Mouse (Mus musculus) heart, embryonic 16.5 days (tissue): ENCODE data around the gene Trim6. TPM values are rescaled to one million over a fixed set of nuclear protein-coding genes. Genes with fewer than 3 reads are reported as not detected.

Source experiments
- ATAC-seq: fragments of 200-750 bp; cut with Nextera tagmentation; replicated peaks from 2 replicates; pipeline ENCODE4 v1.8.0; 2017; ENCODE audit warnings: moderate number of reproducible peaks; ENCODE audit not compliant: insufficient read depth, low FRiP score; ENCODE audit errors: extremely low read depth
- H3K27ac ChIP-seq: fragments of 300-500 bp; sonication (generic); 2 replicates; pipeline ENCODE4 v1.5.1; 2014; ENCODE audit warnings: mild to moderate bottlenecking, low read length, control low read depth, moderate library complexity
- H3K27me3 ChIP-seq: fragments of 300-500 bp; sonication (generic); 2 replicates; pipeline ENCODE4 v1.6.1; 2014; ENCODE audit warnings: low read length, mixed read lengths; ENCODE audit not compliant: control insufficient read depth, insufficient read depth
- H3K36me3 ChIP-seq: fragments of 300-500 bp; sonication (generic); 2 replicates; pipeline ENCODE4 v1.6.1; 2014; ENCODE audit not compliant: control insufficient read depth, insufficient read depth
- H3K4me1 ChIP-seq: fragments of 300-500 bp; sonication (generic); 2 replicates; pipeline ENCODE4 v1.6.1; 2014; ENCODE audit warnings: low read length, mixed read lengths; ENCODE audit not compliant: control insufficient read depth, insufficient read depth
- H3K4me2 ChIP-seq: fragments of 300-500 bp; sonication (generic); 2 replicates; pipeline ENCODE4 v1.6.1; 2014; ENCODE audit warnings: low read depth, mild to moderate bottlenecking, control low read depth, low read length
- H3K4me3 ChIP-seq: fragments of 300-500 bp; sonication (generic); 2 replicates; pipeline ENCODE4 v1.5.1; 2014; ENCODE audit warnings: mild to moderate bottlenecking, control low read depth, low read length
- H3K9ac ChIP-seq: fragments of 300-500 bp; sonication (generic); 2 replicates; pipeline ENCODE4 v1.6.1; 2014; ENCODE audit warnings: low read length, control low read depth
- H3K9me3 ChIP-seq: fragments of 300-500 bp; sonication (generic); replicated peaks from 2 replicates; pipeline ENCODE4 v1.6.1; 2016; ENCODE audit warnings: low read length; ENCODE audit not compliant: control insufficient read depth
- WGBS: fragments of 180-500 bp; shearing (Covaris S2); extraction: QIAGEN DNeasy Blood & Tissue Kit; methylation state at CpG from one replicate; pipeline ENCODE4 v1.1.7; 2014; 5-methylcytosine and 5-hydroxymethylcytosine counted together
- polyA plus RNA-seq: library from polyadenylated mRNA; unstranded; fragments of >200 nt; fragmentation: Nextera tagmentation; extraction: Ambion mirVana; gene quantifications from 2 replicates; pipeline ENCODE4 v1.2.1, GENCODE M21; 2015

The Trim6 gene
- 0.97 and 1.4 TPM in 2 replicates for polyA plus RNA-seq

DNA sequence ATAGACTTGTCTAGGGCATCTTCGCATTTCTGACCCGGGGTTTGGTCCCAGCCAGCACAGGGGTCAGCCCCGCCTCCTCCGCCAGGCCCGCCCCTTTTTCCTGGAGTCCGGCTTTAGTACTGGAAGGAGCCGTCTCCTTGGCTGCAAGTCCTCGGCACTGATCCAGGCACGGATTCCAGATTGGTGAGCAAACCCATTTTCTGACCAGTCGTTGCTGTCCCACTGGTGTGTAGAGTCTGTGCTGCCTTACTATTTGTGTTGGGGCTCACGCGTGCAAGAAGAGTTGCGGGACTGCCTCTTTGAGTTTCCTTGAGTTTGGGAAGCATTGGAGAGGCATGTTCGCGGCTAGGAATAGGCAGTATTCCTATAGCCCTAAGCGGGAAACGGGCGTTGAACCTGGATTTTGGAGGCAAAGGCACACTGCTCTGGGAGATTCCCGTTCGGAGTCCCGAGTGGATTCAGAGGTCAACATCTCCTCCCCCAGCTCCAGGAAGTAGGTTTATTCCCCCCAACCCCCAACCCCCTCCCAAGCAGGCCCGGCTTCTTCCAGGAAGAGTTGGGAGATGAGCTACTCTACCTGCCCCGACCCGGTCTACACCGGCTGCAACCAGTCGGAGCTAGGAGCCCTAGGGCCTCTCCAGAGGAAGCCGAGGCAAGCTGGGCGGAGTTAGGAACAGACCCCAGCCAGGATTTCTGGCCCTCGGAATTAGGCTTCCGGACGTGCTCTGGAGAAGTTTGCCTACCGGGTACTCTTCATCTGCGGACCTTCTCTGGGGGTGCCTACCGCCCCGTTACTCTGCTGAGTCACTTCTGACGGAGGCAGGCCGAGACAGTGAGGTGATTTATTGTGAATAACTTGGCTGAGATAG lies at the start of gene Trim6:
Trim6 (plus strand) TSS at position 93 of the 869 bp plus-strand sequence.
- Histone ChIP-seq H3K4me1 (no peaks in the 10 kb centered on the region; the same call in 1 of the 2 replicates), H3K4me3 (peak within 1 kb of the TSS; percentile 49), H3K36me3 (no peaks in the 10 kb centered on the region), H3K9ac (peak within 1 kb of the TSS; percentile 72), H3K27ac (peak within 1 kb of the TSS; percentile 55), H3K27me3 (no peaks in the 10 kb centered on the region), H3K9me3 (no peaks in the 10 kb centered on the region), H3K4me2 (peak within 1 kb of the TSS; percentile 86)
- WGBS = 1% methylated on average over 37 of the region's 37 CpGs
- ATAC-seq = peak; percentile 84

DNA sequence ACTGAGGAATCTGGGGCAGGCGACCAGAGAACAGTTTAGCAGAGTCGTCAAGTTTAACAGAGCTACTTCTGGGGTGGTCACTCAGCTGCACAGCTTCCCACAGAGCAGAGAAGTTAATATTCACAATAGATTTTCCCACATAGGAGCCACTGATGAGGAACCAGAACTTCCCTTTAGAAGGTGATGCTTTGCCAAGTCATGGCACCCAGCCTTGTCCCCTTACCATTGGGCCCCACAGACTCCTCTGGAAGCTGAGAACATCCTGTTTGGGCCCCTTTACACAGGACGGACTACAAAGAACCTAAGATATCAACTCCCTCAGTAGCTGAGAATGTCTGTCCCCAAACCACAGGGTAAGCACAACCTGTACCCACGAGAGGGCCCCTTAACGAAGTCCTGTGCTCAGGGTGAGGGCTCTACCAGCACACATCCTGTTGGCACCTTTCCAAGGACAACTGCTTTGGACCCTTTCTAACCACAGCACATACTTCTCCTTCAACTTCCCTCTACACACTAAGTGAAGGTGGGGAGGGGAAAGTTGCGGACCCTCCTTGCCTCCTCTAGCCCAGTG lies 48.9 kb upstream of the Trim6 start:
- no peak overlapping the region for H3K4me2 ChIP-seq
- H3K4me1 ChIP-seq = no peaks in the 10 kb centered on the region
- no peaks in the 10 kb centered on the region for H3K36me3 ChIP-seq
- 0 out of 2 replicates have a peak, but pooled peaks have one; percentile 29 for ATAC-seq
- H3K9ac ChIP-seq = no peak overlapping the region
- no peaks in the 10 kb centered on the region for H3K9me3 ChIP-seq
- no peak overlapping the region for H3K27ac ChIP-seq
- 52% methylated on average over 6 of the region's 6 CpGs for whole genome bisulfite sequencing
- H3K4me3 ChIP-seq = no peak overlapping the region
- no peaks in the 10 kb centered on the region for H3K27me3 ChIP-seq

DNA sequence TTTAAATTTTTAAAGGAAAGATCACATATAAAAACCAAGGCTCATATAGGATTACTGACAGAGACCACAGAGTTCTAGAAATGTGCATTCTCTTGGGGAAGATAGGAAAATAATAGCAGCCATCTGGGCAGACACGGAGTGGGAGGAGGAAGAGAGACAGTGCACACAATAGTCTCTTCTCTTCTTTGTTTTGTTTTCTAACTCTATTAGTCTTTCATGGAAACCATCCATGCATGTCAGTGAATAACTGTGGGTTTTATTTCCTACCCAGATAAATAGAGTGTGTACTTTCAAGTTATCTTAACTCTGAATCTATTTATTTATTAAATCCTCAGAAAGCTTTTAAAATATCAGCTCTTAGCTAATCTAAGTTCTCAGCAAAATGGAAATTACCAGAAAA lies 43.5 kb upstream of the Trim6 start:
- ATAC-seq = no peak
- Histone ChIP-seq H3K9me3 (no peaks in the 10 kb centered on the region), H3K9ac (no peak overlapping the region), H3K27me3 (no peaks in the 10 kb centered on the region), H3K36me3 (no peaks in the 10 kb centered on the region), H3K4me3 (no peak overlapping the region), H3K4me1 (no peaks in the 10 kb centered on the region), H3K4me2 (no peak overlapping the region), H3K27ac (no peak overlapping the region)
- WGBS = 61% methylated on average over 1 of the region's 1 CpGs

DNA sequence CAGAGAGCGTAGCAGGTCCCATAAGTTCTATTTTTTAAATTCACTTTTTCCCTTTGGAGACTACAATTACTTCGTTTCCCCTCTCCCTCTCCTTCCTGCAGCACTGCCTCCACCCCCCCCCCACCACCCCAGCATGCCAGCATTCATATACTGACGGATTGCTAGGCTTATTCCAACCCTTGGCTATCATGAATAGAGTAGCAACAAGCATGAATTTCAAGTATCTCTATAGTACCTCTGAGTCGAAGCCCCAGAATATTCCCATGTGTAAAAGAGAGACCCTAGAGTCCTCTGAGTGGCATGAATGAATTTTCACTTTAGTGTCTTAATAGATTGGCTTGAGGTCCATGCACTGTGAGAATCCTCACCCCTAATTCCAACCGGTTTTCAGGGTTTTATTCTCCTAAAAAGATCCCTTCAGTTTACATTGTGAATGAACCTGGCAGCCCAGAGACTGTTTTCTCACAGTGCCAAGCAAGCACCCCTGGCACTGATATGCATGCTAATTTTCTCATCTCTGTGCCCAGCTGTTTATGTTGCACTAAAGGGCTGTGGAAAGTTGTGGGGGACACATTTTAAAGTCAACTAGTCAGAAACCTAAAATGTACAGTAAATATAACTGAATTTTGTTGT lies 40.1 kb upstream of the Trim6 start:
- H3K9me3 ChIP-seq = no peaks in the 10 kb centered on the region
- H3K27me3 ChIP-seq = no peaks in the 10 kb centered on the region
- H3K27ac ChIP-seq = no peak overlapping the region
- ATAC-seq = no peak
- H3K4me1 ChIP-seq = no peaks in the 10 kb centered on the region
- no peak overlapping the region for H3K4me2 ChIP-seq
- H3K36me3 ChIP-seq = no peaks in the 10 kb centered on the region
- H3K4me3 ChIP-seq = no peak overlapping the region
- H3K9ac ChIP-seq = no peak overlapping the region
- WGBS = 67% methylated on average over 5 of the region's 5 CpGs

DNA sequence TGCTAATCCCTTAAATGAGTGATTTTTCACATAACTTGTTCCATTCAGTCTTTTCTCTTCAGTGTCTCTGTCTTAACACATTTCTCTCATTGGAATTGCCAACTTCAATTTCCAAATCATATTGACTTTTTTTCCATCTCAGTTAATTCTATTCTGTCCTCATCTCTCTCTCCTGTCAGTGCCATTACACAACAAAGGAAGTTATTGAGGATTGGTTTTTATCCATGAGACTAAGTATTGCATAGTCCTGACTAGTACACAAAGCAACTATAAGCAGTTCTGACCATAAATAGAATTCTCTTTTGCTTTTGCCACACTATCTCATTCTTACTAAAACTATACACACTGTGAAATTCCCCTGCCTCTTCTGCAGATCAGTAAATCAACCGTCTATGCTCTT lies 39.5 kb upstream of the Trim6 start:
- no peaks in the 10 kb centered on the region for H3K36me3 ChIP-seq
- H3K9ac ChIP-seq = no peak overlapping the region
- WGBS = 81% methylated on average over 1 of the region's 1 CpGs
- H3K27ac ChIP-seq = no peak overlapping the region
- H3K27me3 ChIP-seq = no peaks in the 10 kb centered on the region
- no peaks in the 10 kb centered on the region for H3K4me1 ChIP-seq
- no peak for ATAC-seq
- H3K4me2 ChIP-seq = no peak overlapping the region
- no peak overlapping the region for H3K4me3 ChIP-seq
- no peaks in the 10 kb centered on the region for H3K9me3 ChIP-seq

DNA sequence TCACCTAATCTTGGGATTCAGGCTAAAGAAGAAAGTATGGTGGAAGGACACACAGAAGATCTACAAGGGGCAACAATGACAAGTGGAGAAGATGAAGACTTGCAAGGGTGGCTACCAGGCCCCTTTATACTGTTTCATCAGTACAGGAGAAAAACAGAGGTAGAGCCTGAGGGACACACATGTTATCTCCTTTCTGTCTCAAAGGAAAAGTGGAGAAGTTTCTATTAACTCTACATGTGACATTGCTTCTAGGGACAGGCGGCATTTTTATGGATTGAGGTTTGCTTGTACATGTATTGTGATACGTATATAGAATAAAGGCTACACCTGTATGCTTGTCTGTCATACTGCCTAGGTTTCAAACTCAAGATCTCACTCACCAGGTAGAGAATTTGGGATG lies 35.3 kb upstream of the Trim6 start, which contains the start of gene Olfr648:
Olfr648 (minus strand) TSS at position 101 of the 400 bp plus-strand sequence.
- Histone ChIP-seq H3K9ac (no peak within 1 kb of the TSS), H3K36me3 (no peaks in the 10 kb centered on the region), H3K4me2 (no peak within 1 kb of the TSS), H3K9me3 (no peaks in the 10 kb centered on the region), H3K4me1 (no peaks in the 10 kb centered on the region), H3K4me3 (no peak within 1 kb of the TSS), H3K27me3 (no peaks in the 10 kb centered on the region), H3K27ac (no peak within 1 kb of the TSS)
- no peak for ATAC-seq
- WGBS = 81% methylated on average over 2 of the region's 2 CpGs

DNA sequence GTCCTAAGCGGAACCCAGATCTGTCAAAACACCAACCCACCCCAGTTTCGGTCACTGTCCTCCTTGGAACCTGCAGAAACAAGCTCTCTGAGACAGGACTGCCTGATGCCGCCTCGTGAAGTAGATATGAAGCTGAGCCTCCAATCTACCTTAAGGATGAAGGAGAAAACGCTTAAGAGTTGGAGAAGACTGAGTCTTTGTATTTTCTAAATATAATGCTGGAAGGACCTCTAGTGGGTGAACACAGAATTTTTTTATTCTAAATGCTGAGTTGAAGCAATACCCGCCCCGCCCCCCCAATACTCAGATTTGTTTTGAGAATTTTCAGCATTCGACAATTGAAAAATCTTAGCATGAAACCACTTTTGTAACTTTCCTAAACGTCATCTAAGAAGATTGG lies 27.3 kb upstream of the Trim6 start:
- H3K36me3 ChIP-seq = no peaks in the 10 kb centered on the region
- no peaks in the 10 kb centered on the region for H3K27me3 ChIP-seq
- no peaks in the 10 kb centered on the region for H3K9me3 ChIP-seq
- no peak overlapping the region for H3K9ac ChIP-seq
- H3K27ac ChIP-seq = no peak overlapping the region
- WGBS = 55% methylated on average over 9 of the region's 9 CpGs
- H3K4me3 ChIP-seq = no peak overlapping the region
- ATAC-seq = no peak
- no peak overlapping the region for H3K4me2 ChIP-seq
- no peaks in the 10 kb centered on the region for H3K4me1 ChIP-seq

DNA sequence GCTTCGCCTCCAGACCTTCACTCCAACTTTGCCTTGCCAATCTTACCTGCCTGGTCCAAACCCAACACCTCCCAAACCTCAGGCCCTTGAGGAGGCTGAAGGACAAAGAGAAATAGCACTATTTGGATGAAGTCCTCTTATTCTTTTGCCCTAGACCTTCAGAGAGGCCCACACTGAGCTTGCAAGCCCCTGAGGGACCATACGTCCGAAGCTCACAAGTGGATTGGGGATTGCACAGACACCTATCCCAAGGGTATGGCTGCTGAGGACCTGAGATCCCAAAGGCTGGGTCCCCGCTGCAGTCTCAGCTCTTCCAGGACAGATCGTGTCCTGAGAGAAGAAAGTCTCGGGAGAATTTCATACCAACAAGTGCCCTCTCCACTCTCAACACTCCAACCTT lies 22.7 kb upstream of the Trim6 start, which contains the start of gene Olfr649:
Olfr649 (minus strand) TSS at position 101 of the 400 bp plus-strand sequence.
- H3K9me3 ChIP-seq = no peaks in the 10 kb centered on the region
- no peak for ATAC-seq
- H3K9ac ChIP-seq = no peak within 1 kb of the TSS
- no peak within 1 kb of the TSS for H3K4me2 ChIP-seq
- 72% methylated on average over 6 of the region's 6 CpGs for WGBS
- no peaks in the 10 kb centered on the region for H3K36me3 ChIP-seq
- no peak within 1 kb of the TSS for H3K4me3 ChIP-seq
- H3K27ac ChIP-seq = no peak within 1 kb of the TSS
- H3K27me3 ChIP-seq = no peaks in the 10 kb centered on the region
- no peaks in the 10 kb centered on the region for H3K4me1 ChIP-seq

DNA sequence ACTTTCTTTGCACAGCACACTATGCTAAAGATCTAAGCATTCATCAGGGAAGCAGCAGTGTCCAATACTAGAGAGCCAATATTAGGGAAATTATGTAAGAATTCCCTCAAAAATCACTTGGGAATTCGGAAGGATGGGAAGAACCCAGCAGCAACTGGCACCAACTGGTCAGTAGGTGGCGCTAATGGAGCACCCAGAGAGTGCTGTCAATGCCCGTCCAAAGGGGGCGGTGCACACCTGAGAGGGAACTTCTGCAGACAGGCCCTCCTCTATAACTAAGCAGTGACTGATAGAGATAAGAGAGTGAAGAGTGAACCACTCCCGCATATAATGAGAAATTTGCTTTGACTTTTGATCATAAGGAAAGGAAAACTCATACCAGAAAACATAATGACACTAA lies 18.8 kb upstream of the Trim6 start:
- Histone ChIP-seq H3K27me3 (no peaks in the 10 kb centered on the region), H3K9ac (no peak overlapping the region), H3K27ac (no peak overlapping the region), H3K36me3 (no peaks in the 10 kb centered on the region), H3K4me1 (no peaks in the 10 kb centered on the region), H3K4me3 (no peak overlapping the region), H3K4me2 (no peak overlapping the region), H3K9me3 (no peaks in the 10 kb centered on the region)
- peak; percentile 45 for ATAC-seq
- WGBS = 5% methylated on average over 5 of the region's 5 CpGs
